Mouse (Mus musculus) brain, embryonic 14.5 days (tissue): ENCODE data around the gene Cel.

Source experiments
- CTCF ChIP-seq: fragments of 200-500 bp; IDR thresholded peaks from 2 replicates; pipeline ENCODE4 v1.5.1; 2012; ENCODE audit warnings: inconsistent platforms, mild to moderate bottlenecking, moderate library complexity, borderline replicate concordance; ENCODE audit not compliant: insufficient read depth, insufficient read length; ENCODE audit errors: extremely low read depth
- POLR2A ChIP-seq: fragments of 200-500 bp; IDR thresholded peaks from 2 replicates; pipeline ENCODE4 v1.6.1; 2012; ENCODE audit warnings: mild to moderate bottlenecking, inconsistent platforms, borderline replicate concordance; ENCODE audit not compliant: poor library complexity, insufficient read depth, insufficient read length, severe bottlenecking; ENCODE audit errors: extremely low read depth

GRCm38 (mm10) chr2:28585730-28586129 is 22.5 kb upstream of the Cel start:
- TF ChIP-seq CTCF, result no peak
- TF ChIP-seq POLR2A, result no peak
